Mouse (Mus musculus) heart, adult 18-20 months (tissue): ENCODE results near the gene Pik3cd. TPM values are rescaled to one million over a fixed set of nuclear protein-coding genes. Genes with fewer than 3 reads are reported as not detected.

Source experiments
- DNase-seq, 2 experiments: peaks; one replicate each; pipeline ENCODE4 v3.0.0; 2021 to 2022; ENCODE audit warnings: mixed read lengths in 1 of 2
- total RNA-seq, 2 experiments: library from RNA; stranded (reverse); gene quantifications; 2 replicates each; pipeline ENCODE4 v1.2.3; 2021

The Pik3cd gene
- total RNA-seq, 2 experiments from 2014 or later, result 3.5 to 5.6 TPM

DNA sequence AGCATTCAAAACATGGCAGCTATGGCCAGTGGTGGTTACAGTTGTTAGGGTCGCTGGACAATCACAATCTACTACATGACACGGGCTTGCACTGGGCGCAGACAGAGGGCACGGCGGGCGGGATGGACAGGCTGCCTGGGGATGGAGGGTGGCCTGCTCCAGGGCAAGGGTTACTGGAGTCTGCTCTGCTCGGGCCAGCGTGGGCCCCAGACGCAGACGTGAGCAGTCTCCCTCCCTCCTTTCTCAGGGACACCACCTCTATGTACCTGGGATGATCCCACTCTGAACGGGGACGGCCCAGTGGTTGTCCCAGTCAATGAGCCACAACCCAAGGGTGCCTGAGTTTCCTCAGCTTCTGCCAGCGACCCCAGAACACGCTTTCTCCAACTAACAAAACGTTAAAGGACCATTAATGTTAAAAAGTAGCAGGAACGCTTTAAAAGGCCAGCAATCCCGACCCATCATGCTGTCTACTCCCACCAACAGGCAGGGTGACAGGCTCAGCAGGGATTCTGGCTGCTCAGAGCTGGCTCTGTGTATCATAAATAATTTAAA lies 22.6 kb upstream of the Pik3cd start:
- no peak for DNase-seq

- DNase-seq, result peak; percentile 50 to 71
Observed at GRCm38 (mm10) chr4:149723855-149724731, 21.7 kb upstream of the Pik3cd start.

GRCm38 (mm10) chr4:149723021-149723390 lies 20.6 kb upstream of the Pik3cd start:
- DNase-seq, result no peak

DNA sequence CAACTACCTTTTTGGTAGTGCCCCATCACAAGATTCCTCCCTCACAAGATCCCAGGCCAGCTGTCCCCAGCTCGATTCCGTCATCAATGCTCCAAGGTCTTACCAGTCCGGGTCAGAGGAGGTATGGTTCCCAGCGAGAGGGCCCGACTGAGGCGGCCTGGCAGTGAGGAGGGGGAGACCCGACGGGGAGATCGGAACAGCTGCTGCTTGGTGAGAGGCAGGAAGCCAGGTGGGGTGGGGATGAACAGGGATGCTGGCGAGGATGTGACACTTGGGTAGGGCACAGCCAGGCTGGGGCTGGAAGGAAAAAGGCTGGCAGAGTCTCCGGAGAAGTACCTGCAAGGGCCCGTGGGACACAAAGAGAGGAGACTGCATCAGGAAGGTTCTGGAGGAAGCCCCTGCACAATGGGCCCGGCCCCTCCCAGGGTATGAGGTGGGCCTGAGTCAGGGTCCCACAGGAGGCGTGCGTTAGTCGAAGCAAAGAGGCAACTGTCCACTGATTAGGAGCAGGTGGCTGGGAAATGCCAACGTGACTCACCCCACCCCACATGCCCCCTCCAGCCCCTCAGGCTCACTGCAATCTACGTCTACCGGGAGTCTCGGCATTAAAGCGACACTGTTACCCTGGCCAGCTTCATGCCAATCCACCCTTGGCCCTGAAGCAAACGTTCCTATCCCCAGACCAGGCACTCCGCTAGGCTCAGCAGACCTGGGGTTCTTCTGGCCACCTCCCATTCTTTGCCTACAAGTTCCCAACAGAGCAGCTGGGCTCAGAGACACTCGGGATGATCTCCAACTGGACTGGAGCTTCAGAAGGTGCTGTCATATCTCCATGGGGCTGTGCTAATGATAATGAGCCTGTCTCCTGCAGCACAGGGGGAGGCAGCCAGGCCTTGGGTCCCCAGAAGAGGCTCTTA lies 20.0 kb upstream of the Pik3cd start:
- no peak for DNase-seq

DNA sequence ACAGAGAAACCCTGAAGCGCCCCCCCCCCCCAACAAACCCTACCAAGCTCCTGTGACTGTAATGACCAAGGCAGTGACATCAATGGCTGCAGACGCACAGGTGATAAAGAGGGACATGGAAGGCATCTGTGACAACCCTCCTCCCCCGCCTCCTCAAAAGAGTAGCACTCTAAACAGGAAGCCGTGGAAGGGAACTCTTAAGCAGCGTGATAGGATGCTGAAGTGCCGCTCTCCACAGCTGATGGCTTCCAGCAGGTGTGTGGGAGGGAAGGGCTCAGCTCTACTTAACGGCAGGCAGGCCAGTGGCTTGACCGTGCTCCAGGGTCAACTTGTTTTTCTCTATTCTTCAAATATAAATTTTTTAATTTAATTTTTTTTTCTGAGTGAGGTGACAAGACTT lies 18.8 kb upstream of the Pik3cd start:
- no peak for DNase-seq

GRCm38 (mm10) chr4:149719686-149720085 lies 17.3 kb upstream of the Pik3cd start:
- no peak for DNase-seq

GRCm38 (mm10) chr4:149714542-149714941 lies 12.2 kb upstream of the Pik3cd start:
- no peak for DNase-seq

- DNase-seq, result peak in 1 of 2 experiments; percentile 64
Observed at GRCm38 (mm10) chr4:149711955-149712354, 9.6 kb upstream of the Pik3cd start.

GRCm38 (mm10) chr4:149711485-149711884 lies 9.1 kb upstream of the Pik3cd start:
- DNase-seq, result no peak

GRCm38 (mm10) chr4:149710510-149710909 lies 8.1 kb upstream of the Pik3cd start:
- DNase-seq, result peak; percentile 76 to 85

GRCm38 (mm10) chr4:149705941-149706340 lies 3.6 kb upstream of the Pik3cd start:
- DNase-seq, result no peak

GRCm38 (mm10) chr4:149705298-149705697 lies 2.9 kb upstream of the Pik3cd start:
- DNase-seq, result no peak

GRCm38 (mm10) chr4:149701426-149702209 lies 753 bp downstream of the Pik3cd start:
- peak; percentile 55 to 68 for DNase-seq

- DNase-seq, result peak; percentile 36 to 53
Observed at GRCm38 (mm10) chr4:149699953-149700352, 2.4 kb downstream of the Pik3cd start.

- peak; percentile 77 to 81 for DNase-seq
Observed at GRCm38 (mm10) chr4:149698197-149698821, 4.1 kb downstream of the Pik3cd start.

- DNase-seq, result peak in 1 of 2 experiments; percentile 56
Observed at GRCm38 (mm10) chr4:149697506-149698196, 4.7 kb downstream of the Pik3cd start.

DNA sequence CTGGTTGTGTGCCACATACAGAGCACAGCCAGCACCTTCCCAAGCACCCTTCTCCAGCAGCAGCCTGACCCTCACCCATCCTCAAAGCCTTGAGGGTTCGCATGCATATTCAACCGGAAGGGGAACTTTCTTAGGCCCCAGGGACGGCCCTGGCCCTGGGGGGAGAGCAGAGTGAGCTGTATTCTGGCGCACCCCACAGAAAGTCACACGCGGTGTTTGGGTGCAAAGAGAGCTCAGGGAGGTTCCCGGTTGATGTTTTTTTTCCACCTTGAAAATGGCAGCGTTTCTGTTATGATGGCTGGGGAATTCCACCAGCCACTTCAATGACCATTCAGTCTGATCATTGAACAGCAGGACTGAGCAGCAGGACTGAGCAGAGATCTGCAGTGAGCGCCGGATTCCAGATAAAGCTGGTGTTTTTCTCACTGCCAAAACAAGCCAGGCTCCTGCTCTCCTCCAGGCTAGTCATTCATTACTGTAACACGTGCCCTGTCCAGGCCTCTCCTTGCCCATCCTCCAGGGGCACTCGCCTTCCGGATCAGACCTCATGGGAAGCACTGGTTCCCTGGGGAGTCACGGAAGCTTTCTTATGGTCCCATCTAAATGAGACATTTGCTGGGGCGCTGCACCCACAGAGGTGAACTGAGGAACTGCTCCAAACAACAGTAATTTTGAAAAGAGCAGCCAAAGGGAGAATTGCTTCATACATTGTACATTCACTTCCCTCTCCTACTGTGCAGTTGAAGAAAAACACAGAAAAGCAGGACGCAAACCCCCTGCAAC lies 6.0 kb downstream of the Pik3cd start:
- peak; percentile 39 to 51 for DNase-seq

DNA sequence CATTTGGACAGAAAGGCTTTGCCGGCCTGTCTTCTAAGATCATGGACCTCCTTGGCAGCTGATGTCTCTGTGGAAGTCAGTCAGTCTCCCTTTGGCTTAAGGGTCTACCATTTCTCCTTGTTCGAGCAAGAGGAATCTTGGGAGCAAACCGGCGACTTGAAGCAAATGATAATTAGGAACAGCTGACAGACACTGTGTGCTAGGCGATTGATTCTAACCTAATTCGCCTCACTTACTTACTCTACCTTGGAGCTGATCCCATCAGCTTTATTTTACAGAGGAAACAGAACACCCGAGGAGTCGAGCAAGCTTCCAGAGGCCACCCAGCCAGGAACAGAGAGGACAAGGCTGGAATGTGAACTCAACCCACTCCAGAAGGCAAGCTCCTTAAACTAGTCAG lies 11.0 kb downstream of the Pik3cd start:
- DNase-seq, result no peak

DNA sequence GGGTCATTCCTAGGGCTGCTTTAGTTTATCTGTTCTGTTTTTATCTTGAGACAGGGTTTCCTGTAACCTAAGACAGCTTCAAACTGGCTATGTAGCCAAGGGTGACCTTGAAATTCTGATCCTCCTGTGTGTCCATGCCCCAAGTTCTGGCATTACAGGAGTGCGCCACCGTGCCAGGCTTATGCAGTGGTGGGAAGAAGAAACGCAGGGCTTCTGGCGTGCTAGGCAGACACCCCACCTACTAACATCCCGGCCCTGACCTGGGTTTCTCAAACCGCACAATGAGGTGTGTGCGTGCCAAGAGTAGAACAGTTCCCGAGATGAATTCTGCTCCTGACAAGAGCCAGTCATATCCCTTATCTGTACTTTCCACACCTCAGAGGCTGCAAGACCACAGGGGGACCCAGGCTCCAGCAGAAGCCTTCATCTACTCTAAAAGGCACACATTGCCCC lies 11.5 kb downstream of the Pik3cd start:
- DNase-seq, result no peak
